Mouse (Mus musculus) urinary bladder, adult 18-20 months (tissue): ENCODE data around the gene Dnase1l3.
"Not testable (repeated sequence)": the region's sequence is repeated elsewhere in the genome, so short reads cannot be mapped to it uniquely, and the experiment has no call there.

Source experiments
- DNase-seq, 2 experiments: peaks; one replicate each; pipeline ENCODE4 v3.0.0; 2022; ENCODE audit warnings: low spot score in 2 of 2, mixed read lengths in 2 of 2

Dnase1l3 gene

DNA sequence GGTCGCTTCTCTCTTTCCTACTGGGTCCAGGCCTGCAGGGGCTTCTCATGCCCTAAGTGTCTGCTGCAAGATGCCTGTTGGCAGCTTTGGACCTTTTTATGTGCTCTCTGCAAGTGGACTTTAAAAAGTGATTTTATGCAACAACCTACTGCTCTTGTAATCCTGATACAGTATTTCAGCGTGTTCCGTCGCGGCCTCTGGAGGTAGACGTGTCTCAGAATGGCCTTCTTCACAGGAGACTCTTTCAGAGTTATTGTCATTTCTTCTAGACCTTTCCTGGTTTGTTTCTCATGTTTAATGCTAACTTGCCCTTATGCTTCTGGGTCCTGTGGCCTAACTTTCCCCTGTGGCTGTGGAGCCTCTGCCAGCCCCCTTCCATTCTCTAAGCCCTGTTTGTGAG, 21.4 kb upstream of the Dnase1l3 start:
- no peak for DNase-seq

DNA sequence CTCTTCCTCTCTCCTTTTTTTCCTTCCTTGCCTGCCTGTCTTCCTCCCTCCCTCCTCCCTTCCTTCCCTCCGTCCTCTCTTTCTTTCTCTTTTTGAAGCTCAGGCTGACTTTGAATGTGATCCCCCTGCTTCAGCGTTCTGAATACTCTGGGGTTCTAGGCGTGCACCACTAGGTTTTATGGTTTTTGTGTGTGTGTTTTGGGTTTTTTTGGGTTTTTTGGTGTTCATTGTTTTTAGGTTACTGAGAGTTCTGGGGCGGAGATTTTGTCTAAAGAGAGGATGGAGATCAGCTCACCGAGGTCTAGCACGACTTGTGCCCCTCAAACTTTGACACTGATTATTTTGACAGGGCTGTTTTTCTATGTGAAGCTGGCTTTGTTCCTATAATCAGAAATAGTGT, 17.6 kb upstream of the Dnase1l3 start:
- no peak for DNase-seq

DNA sequence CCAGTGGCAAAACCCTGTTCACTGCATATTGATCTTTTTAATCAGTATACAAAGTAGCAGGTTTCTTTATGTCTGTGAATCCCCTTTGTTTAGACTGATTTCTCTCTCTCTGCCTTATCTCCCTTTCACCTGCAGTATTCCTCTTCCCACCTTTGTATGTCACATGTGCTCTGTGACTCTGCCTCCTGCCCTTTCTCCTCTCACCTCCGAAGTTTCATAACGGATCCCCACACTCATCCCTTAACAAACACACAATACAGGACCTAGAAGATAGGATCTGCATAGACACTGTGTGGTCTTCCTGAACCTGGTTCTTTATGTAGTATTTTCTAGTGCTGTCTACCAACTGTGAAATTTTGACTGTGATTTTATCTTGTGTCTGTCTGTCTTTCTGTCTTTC, 16.9 kb upstream of the Dnase1l3 start:
- DNase-seq: no peak

DNA sequence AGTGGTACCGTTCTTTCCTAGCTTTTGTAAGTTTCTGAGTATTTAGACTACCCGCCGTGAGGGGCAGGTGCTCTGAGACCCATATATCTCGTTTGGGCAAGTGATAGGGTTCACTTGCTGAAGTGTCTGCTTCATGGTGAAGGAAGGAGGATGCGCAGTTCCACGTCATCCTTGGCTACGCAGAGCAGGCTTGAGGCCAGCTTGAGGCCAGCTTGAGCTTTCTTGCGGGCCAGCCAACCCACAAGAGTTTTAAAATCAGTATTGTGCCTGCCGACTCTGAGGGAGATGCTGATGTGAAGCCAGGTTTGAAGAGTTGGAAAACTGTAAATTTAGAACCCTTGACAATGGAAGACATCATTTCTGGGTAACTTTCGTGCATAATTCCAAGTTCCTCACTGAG, 13.6 kb upstream of the Dnase1l3 start:
- DNase-seq: no peak

DNA sequence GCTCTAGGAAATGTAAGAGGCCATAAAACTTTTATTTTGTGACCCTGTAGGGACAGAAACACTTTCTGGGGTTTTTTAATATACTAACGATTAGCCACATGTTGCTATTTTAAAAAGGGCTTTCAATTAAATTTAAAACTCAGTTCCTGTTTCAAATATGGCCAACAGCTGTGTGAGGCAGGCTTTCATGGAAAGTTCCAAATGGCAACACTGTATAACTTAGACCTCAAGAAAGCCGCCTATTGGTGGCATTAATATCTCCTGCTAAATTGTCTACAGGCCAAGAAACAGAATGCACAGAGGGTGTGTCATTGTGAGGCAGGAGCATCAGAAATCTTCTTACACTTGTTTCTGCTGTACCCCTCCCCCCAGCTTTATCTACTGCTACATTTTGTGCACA, 13.1 kb upstream of the Dnase1l3 start:
- DNase-seq: no peak

DNA sequence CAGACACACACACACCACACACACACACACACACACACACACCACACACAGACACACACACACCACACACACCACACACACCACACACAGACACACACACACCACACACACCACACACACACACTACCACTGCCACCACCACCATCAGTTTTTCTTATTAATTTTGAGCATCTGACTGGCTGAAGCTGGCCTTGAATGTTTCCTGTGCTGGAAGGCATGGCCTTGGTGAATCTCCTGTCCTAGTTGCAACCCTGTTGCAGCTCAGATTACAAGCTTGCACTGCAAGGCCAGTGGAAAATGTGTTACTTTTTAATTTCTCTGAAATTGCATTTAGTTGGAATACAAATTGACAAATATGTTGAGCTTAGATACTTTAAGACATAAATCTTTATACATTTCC, 12.7 kb upstream of the Dnase1l3 start:
- DNase-seq: no peak

DNA sequence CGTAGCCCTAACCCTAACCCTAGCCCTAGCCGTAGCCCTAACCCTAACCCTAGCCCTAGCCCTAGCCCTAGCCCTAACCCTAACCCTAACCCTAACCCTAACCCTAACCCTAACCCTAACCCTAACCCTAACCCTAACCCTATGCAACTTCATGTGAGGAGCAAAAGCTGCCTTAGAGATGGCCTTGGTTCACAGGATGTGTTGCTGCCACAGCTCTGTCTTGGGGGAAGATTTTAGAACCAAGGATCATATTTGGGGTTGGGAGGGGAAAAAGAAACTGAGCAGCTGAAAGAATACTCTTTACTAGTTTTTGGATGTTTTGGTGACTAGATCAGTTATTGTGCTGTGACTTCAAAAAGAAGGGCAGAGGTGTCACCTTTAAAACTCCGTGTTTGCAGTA, 11.7 kb upstream of the Dnase1l3 start:
- not testable (repeated sequence) for DNase-seq

DNA sequence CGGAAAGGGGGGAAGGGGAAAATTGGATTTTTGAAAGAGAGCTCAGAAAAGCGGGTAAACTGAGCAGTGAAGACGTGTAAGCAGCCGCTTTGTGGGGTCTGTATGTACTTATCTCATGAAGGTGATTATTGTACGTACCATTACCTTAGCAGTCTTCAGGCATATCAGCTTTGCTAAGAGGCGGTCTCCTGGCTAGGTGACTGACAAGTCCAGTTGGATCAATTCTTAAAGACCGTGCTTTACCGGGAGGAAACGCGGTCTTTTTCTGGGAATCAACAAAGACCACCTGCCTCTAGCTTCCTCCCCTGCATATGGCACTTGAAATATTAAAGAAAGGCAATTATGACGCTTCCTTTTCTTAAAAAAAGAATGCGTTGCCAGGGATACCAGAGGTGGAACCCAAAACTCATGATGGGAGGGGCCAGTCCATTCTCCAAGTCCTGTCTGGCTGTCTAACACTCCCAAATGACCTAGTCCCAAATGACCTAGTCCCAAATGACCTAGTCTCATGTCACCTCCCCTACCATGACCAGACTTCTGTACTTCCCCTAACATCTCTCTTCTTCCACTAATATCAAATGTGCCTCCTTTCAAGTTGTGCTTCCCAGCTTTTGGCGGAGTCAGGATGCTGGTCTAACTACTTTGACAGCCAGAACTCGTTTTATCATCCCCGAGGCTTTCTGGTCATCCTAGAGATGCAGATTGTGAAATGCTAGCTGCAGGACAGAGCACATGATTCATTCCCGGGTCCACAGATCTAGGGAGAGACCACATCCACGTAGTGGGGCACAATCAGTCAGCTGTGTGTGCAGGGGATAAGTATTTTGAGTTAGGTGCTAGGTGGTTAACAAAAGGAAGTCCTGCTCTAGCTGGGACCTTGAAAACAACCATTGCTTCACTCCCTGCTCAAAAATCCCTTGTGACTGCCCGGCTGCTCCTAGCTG, 9.6 kb upstream of the Dnase1l3 start:
- DNase-seq: no peak

DNA sequence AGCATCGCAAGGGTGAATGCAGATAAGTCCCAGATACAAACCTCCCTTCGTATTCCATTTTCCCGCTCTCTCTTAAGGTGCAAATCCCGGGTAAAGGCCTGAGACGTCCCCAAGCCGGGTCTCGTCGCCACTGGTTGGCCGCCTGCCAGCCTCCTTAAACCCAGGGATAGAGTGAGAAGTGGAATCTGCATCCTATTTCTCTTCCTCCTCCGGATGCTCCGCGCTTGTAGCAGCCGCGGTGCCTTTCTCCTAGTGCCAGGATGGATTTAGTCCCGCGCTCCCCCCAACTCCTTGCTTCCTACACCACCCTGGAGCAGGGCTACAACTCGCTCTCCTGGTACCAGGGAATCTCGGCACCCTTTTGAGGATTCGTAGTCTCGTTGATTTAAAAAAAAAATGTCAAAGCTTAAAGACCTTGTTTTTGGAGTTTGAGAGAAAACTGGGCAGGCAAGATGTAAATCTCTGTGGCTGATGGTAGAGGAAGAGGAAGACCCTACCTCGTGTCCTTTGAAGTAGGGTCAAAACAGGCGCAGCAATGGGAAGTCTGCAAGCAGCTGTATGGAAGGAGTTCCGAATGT, 8.8 kb upstream of the Dnase1l3 start:
- no peak for DNase-seq

DNA sequence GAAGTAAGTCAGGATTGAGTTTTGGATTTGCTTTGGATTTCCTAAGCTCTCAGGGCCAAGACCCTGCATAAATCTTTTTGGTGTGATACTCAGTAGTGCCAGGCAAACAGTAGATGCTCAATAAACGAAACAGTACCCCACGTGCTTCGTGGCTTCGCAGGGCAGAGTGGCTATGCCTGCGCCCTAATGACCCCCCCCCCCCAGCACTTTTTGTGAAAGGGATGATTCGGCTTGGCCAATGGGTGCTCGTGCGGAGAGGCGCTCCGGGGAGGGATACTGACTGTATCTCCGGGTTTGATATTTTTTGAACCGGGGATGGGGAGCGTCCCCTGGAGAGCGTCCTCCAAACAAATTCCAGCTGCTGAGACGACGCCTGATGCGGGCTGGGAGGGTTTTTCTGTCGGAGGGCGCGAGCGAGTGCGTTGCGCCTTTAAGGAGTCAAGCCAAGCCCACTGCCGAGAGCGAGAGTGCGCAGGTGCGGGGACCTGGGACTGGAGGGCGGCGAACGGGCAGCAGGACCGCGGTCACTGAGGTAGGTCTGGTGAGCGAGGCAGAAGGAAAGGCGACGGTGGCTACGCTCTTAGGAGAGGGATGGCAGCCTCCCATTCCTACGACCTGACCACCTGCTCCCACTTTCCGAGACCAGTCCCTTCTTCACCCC, 8.2 kb upstream of the Dnase1l3 start, which contains the start of gene Abhd6:
TSS of gene Abhd6 (plus strand) at position 471 of the 661 bp plus-strand sequence.
- peak; percentile 82 to 83 for DNase-seq

DNA sequence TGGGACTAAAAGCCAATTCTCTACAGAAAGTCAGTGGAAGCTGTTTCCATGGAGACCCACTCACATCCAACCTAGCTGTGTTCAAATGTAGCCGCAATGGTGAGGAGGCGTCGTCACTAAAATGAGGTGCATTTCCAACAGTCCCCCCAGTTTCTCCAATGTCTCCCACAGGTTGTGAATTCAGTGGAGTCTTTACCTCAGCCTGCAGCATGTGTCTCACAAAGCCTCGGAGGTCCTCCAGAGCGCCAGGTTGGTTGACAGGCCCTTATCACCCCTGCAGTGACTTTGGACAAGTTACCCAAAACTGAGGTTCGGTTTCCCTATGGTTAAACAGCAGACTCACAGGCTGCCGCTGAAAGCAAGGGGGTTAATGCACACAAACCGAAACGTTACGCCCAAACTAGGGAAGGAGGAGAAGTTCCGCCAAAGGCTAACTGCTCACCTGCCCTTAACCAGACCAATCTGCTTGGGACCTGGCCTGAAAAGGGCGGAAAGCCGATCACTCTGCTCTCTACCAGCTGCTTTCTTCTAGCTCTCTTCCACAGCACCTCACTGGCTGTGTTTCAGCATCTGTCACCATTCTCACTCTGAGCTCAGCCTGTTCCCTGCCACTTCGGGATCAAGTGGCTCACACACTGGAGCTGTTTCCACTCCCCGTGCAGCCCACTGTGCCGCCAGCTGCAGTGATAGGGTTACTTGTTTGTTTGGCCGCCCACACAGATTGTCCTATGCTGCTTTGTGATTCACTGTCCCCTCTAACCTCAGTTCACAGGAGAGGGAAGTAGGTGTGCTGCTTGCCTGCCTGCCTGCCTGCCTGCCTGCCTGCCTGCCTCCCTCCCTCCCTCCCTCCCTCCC, 6.7 kb upstream of the Dnase1l3 start:
- no peak for DNase-seq

DNA sequence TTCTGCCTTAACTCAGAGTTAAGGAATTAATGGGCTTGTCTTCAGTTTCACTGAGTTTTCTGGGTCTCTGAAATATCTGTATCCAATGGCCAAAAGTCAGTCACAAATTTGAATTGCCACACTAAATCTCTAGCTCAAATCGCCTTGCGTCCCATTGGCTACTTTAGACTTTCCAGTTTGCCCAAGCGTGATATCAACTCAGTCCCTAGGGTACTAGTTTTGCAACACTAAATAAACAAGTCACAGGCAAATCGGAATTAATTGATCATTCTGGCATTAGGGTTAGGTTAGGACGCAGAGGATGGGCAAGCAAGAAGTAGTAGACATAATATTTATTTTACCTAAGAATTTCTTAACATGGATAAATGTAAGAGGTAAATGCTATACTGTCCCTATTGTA, 5.9 kb upstream of the Dnase1l3 start:
- DNase-seq: no peak

DNA sequence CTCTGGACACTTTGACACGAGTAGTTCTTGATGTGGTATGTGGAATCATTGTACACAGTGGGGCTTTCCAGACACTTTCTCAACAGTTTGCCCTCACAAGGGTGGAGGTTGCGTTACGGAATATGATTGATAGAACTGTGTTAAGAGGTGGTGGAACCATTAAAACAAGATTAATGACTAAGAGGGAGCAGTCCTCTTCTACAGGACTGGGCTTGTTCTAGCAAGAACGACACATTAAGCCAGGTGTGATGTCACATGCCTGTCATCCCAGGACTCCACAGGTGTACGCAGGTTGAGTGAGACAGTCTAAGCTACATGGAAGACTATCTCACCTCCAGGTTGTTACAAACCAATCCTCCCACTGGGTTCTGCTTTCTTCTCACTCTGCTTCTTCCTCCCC, 5.1 kb upstream of the Dnase1l3 start:
- no peak for DNase-seq

DNA sequence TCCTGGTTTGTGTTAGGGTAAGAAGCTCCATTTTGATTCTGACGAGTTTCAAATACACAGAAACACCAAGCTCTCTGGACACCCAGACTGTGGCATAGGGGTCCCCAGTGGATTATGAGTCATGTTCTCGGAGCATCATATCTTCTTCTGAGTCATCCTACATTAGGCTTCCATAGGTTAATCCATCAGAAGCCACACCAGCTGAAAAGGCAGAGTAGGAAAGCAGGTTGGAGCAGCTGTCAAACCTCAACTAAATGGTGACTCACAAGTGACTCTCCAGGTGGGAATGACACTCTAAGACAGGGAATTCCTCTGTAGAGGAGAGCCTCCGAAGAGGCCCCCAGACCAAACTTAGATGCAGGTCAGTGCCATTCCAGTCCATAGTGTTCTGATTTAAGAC, 4.7 kb upstream of the Dnase1l3 start:
- DNase-seq: no peak

DNA sequence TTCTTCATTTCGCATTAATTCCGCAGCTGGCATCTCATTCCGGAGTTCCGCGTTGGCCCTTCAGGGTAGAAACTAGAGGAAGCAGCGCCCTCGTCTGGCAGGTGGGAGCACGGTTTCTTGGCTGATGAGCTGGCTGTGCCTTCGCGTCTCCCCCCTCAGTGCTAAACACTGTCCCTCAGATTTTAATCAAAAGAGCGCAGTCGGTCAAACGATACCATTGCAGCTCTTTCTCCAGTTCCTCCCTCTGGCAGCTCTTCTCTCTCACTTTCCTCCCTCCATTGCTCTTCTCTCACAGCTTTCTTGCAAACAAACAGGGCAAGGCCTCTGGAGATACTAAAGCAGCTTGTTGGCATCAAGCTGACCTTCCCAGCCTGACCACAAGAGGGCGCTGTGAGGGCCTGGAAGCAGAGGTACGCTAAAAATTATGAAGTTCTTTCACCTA, 2.9 kb upstream of the Dnase1l3 start:
- peak; percentile 83 to 84 for DNase-seq

DNA sequence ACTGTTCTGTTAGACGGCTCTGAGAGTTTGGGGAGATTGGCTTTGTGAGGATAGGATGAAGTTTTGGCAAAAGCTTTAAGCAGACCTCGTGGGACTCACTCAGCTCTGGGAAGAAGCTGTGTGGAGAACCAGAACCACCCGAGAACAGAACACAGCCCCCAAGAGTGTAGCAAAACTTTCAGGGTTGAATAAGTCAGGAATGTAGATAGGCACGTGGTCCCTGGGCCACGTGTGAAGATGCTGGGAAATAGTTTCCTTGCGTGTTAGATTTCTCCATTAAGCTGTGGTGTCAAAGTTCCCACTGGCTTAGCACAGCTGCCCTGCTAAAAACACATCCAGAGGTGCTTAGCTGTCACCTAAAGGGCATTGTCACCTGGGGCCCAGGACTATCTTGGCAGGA, 2.2 kb downstream of the Dnase1l3 start:
- no peak for DNase-seq

DNA sequence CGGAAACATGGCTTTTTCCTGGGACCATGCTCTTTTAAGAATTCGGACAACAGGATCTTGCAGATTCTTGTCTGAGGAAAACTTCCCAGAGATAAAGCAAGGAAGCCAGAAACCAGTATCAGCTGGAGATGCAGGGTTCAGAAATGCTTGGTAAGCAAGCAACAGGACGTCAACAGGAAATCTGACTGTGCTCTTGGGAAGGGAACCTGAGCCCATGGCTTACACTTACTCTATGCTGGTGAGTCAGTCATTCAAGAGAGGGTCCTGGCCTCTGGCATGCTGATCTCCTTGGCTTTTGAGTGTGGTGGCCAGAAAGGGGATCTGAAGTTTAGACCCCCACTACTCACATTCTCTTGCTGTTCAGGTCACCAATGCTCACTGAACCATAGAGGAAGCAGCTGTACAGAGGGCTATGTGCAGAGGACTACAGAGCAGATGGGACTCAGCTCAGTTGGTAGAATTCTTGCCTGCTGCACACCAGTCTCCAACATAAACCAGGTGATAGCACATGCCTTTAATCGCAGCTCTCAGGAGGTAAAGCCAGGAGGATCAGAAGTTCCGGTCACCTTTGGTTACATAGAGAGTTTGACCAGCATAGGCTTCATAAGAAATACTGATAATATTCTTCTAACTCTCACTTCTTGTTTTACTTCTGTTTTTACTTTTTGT, 3.1 kb downstream of the Dnase1l3 start:
- DNase-seq: no peak

DNA sequence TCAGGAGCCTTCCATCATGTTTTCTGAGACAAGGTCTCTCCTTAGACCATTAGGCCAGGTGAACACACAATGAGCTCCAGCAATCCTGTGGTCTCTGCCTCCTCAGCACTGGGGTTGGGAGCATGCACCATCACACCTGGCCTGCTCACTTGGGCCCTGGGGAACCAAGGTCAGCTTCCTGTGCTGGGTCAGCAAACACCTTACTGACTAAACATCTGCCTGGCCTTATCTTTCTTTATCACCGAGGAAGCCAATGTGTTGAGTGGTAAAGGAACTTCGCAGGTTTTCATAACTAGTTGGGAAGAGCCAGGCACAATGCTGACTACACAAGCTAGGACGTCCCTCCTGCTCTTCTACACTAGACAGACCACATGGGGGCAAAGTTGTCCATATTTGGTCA, 4.4 kb downstream of the Dnase1l3 start:
- no peak for DNase-seq

DNA sequence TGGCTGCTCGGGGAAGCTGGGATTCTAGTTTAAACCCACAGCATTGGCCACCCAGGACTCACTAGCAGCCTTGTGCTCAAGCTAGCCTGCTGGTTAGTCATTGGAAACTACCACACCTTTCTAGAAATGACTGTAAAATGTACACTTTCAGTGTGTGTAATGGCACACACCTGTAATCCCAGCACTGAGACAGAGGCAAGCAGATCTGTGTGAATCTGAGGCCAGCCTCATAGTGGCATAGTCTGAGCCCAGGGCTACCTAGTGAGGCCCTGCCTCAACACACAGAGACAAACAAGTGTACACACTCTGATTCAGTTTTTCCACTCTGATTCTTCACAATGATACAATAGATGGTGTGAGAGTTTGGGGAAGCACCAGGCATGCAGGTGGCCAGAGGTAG, 5.0 kb downstream of the Dnase1l3 start:
- no peak for DNase-seq

DNA sequence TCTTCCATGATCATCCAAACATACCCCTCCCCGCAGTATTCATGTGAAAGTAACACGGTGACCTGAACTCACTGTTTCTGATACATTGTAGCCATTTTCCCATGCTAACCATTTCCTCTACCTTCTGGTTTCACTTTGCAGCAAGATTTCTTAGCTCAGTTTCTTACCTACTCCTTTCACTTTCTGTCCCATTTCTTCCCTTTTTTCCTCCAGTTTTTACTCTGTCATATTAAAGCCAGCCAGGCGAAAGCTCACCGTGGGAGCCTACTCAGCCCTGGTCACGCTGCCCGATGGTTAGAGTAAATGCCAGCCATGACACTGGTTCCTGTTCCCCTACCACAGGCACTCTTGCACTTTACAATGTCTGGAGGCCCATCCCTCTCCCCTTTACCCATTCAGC, 7.5 kb downstream of the Dnase1l3 start:
- no peak for DNase-seq

DNA sequence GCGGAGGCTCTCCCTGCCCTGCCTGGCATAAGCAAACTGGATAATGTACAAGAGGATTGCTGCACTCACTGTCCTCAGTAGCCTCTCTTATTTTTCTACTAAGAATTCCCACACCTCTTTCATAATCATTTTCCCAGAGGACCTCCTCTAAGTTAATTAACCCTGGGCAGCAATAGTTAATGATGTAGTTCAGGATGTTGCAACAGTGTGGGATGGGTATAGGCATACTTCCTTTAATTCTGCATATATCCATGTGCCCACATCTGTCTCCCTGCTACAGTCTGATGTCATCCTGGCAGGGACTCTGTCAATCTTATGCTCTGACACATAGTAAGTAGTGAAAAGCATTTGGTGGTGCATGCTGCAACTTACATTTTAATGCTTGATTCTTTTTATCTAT, 13.1 kb downstream of the Dnase1l3 start:
- DNase-seq: no peak
